Mouse (Mus musculus) C3H10T1/2 (cell line): Measurements from ENCODE around the gene BC030499. TPM values are rescaled to one million over a fixed set of nuclear protein-coding genes. Genes with fewer than 3 reads are reported as not detected.

ENCODE experiments used
- polyA plus RNA-seq, 2 experiments: library from polyadenylated mRNA; unstranded; fragments of >200 nt; fragmentation: generic; extraction: Trizol; gene quantifications; one replicate each; pipeline ENCODE4 v1.2.1; 2012; ENCODE audit warnings: missing spikeins in 2 of 2

The BC030499 gene
- polyA plus RNA-seq = under 1 TPM in 1 of 2 experiments, not detected in 1; 0.22 TPM

GRCm38 (mm10) chr11:78290654-78291053 lies at the start of gene BC030499:
Gene BC030499, plus strand, starts transcription at chr11:78290841.

GRCm38 (mm10) chr11:78245627-78246317 lies 44.9 kb upstream of the BC030499 start, which contains the start of the genes Sdf2 and Supt6:
Gene Sdf2, plus strand, starts transcription at chr11:78245746.
Gene Supt6, minus strand, starts transcription at chr11:78245987.

GRCm38 (mm10) chr11:78261380-78262352 lies 29.0 kb upstream of the BC030499 start, which contains the start of gene 2610507B11Rik:
Gene 2610507B11Rik, plus strand, starts transcription at chr11:78261752.

GRCm38 (mm10) chr11:78301357-78302084 lies 10.9 kb downstream of the BC030499 start, which contains the start of gene Spag5:
Gene Spag5, plus strand, starts transcription at chr11:78301529.

GRCm38 (mm10) chr11:78322860-78323259 lies 32.2 kb downstream of the BC030499 start, which contains the start of gene Aldoc:
Gene Aldoc, plus strand, starts transcription at chr11:78322968.

GRCm38 (mm10) chr11:78327634-78328511 lies 37.2 kb downstream of the BC030499 start, which contains the start of gene Pigs:
Gene Pigs, plus strand, starts transcription at chr11:78328415.

GRCm38 (mm10) chr11:78343381-78344327 lies 53.0 kb downstream of the BC030499 start, which contains the start of gene Unc119:
Gene Unc119, plus strand, starts transcription at chr11:78343482.

Other genes with a start within 250 kb of the BC030499 start
- gene Eral1, start 210.5 kb upstream of the BC030499 start, polyA plus RNA-seq = 10 to 100 TPM; 15.1 to 27.9 TPM
- gene Fam222b, start 196.2 kb upstream of the BC030499 start, polyA plus RNA-seq = 10 to 100 TPM in 1 of 2 experiments, 1 to 10 TPM in 1; 5.8 to 13.0 TPM
- gene Traf4, start 125.3 kb upstream of the BC030499 start, polyA plus RNA-seq = 10 to 100 TPM; 47.2 to 71.6 TPM
- gene Nek8, start 114.2 kb upstream of the BC030499 start, polyA plus RNA-seq = 10 to 100 TPM in 1 of 2 experiments, 1 to 10 TPM in 1; 7.0 to 20.5 TPM
- 10 to 100 TPM; 16.0 to 28.6 TPM for gene Tlcd1, start 114.1 kb upstream of the BC030499 start, polyA plus RNA-seq
- gene Rpl23a, start 107.3 kb upstream of the BC030499 start, polyA plus RNA-seq = 1,000 to 10,000 TPM; 3,235 to 5,071 TPM
- gene Rab34, start 102.4 kb upstream of the BC030499 start, polyA plus RNA-seq = 100 to 1,000 TPM; 162 to 164 TPM
- under 1 TPM; 0.04 to 0.46 TPM for gene Proca1, start 97.4 kb upstream of the BC030499 start, polyA plus RNA-seq
- 100 to 1,000 TPM in 1 of 2 experiments, 10 to 100 TPM in 1; 51.3 to 208 TPM for gene Sdf2, start 45.1 kb upstream of the BC030499 start, polyA plus RNA-seq
- gene Supt6, start 44.9 kb upstream of the BC030499 start, polyA plus RNA-seq = 10 to 100 TPM in 1 of 2 experiments, 1 to 10 TPM in 1; 8.9 to 57.5 TPM
- 10 to 100 TPM; 20.6 to 56.8 TPM for gene 2610507B11Rik, start 29.1 kb upstream of the BC030499 start, polyA plus RNA-seq
- gene Spag5, start 10.7 kb downstream of the BC030499 start, polyA plus RNA-seq = 10 to 100 TPM in 1 of 2 experiments, 1 to 10 TPM in 1; 8.1 to 38.0 TPM
- under 1 TPM; 0.09 to 0.91 TPM for gene Aldoc, start 32.1 kb downstream of the BC030499 start, polyA plus RNA-seq
- 10 to 100 TPM; 30.3 to 84.7 TPM for gene Pigs, start 37.6 kb downstream of the BC030499 start, polyA plus RNA-seq
- gene Unc119, start 52.6 kb downstream of the BC030499 start, polyA plus RNA-seq = 10 to 100 TPM; 22.4 to 75.8 TPM
- under 1 TPM; 0.02 to 0.05 TPM for gene Foxn1, start 95.7 kb downstream of the BC030499 start, polyA plus RNA-seq
- not detected for gene Slc13a2, start 131.4 kb downstream of the BC030499 start, polyA plus RNA-seq
- gene Slc46a1, start 174.9 kb downstream of the BC030499 start, polyA plus RNA-seq = 10 to 100 TPM; 10.1 to 12.5 TPM
- gene Sarm1, start 206.9 kb downstream of the BC030499 start, polyA plus RNA-seq = 1 to 10 TPM in 1 of 2 experiments, under 1 TPM in 1; 0.87 to 3.5 TPM
- under 1 TPM in 1 of 2 experiments, not detected in 1; 0.09 TPM for gene Vtn, start 208.2 kb downstream of the BC030499 start, polyA plus RNA-seq
- gene Sebox, start 212.6 kb downstream of the BC030499 start, polyA plus RNA-seq = not detected
- gene Tmem199, start 221.3 kb downstream of the BC030499 start, polyA plus RNA-seq = 10 to 100 TPM; 10.3 to 14.8 TPM
- 100 to 1,000 TPM in 1 of 2 experiments, 10 to 100 TPM in 1; 95.3 to 100 TPM for gene Poldip2, start 221.4 kb downstream of the BC030499 start, polyA plus RNA-seq
- 10 to 100 TPM; 42.0 to 44.5 TPM for gene Tnfaip1, start 245.5 kb downstream of the BC030499 start, polyA plus RNA-seq
- gene Ift20, start 245.5 kb downstream of the BC030499 start, polyA plus RNA-seq = 10 to 100 TPM; 13.1 to 95.5 TPM